Mouse (Mus musculus) cerebellum, adult 2 months (tissue): ENCODE measurements around the gene Lrriq4. TPM values are rescaled to one million over a fixed set of nuclear protein-coding genes. Genes with fewer than 3 reads are reported as not detected.

Experiments used
- DNase-seq, 2 experiments: peaks; one replicate each; pipeline ENCODE4 v3.0.0; 2021
- H3K27ac ChIP-seq: fragments of 200-500 bp; 2 replicates; pipeline ENCODE4 v1.5.1; 2012; ENCODE audit warnings: low read length, control low read depth, inconsistent platforms; ENCODE audit not compliant: insufficient read depth
- H3K27me3 ChIP-seq: fragments of 200-500 bp; 2 replicates; pipeline ENCODE4 v1.6.1; 2012; ENCODE audit warnings: inconsistent platforms, mild to moderate bottlenecking, low read length, moderate library complexity; ENCODE audit not compliant: control insufficient read depth, insufficient read depth
- H3K4me1 ChIP-seq: fragments of 200-500 bp; 2 replicates; pipeline ENCODE4 v1.6.1; 2011; ENCODE audit warnings: low read length; ENCODE audit not compliant: control insufficient read depth, insufficient read depth
- H3K4me3 ChIP-seq: fragments of 200-500 bp; replicated peaks from 2 replicates; pipeline ENCODE3; 2011; ENCODE audit warnings: mild to moderate bottlenecking, low read depth, low read length, control low read depth; ENCODE audit not compliant: insufficient read depth
- CTCF ChIP-seq: fragments of 200-500 bp; IDR thresholded peaks from 2 replicates; pipeline ENCODE4 v1.5.1; 2011; ENCODE audit warnings: low read depth, mild to moderate bottlenecking, control low read depth, low read length, moderate library complexity, borderline replicate concordance; ENCODE audit not compliant: insufficient read depth
- POLR2A ChIP-seq: fragments of 200-500 bp; IDR thresholded peaks from 2 replicates; pipeline ENCODE4 v1.6.1; 2011; ENCODE audit warnings: low read length, control low read depth, borderline replicate concordance; ENCODE audit not compliant: insufficient read depth
- WGBS: fragments of 180-500 bp; shearing (Covaris S2); methylation state at CpG from one replicate; pipeline ENCODE4 v1.1.7; 2018; 5-methylcytosine and 5-hydroxymethylcytosine counted together
- polyA plus RNA-seq: library from polyadenylated mRNA; depleted of rRNA; stranded (reverse); fragments of >200 nt; gene quantifications from 2 replicates; pipeline ENCODE4 v1.2.3, GENCODE M21; 2012; rRNA removed

Gene Lrriq4
- polyA plus RNA-seq, 1 experiment = not detected

DNA sequence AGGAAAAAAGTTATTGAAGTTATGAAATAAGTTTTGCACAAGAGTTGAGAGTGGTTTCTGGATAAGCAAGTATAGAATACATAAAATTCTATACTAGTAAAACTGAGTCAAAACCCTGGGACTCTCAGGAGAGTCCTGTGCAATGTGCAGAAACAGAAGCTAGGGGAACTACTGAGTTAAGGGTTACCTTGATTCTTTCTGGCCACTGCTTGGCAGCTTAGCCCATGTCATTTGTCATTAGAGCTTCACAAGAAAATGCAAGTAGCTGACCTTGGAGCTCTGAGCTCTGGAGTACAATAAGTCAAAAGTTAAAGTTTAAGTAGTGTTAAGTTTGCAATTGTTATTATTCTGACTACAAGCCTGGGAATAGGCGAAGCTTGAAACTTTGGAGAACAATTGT, 69.0 kb downstream of the Lrriq4 start:
- Histone ChIP-seq H3K4me1 (no peaks in the 10 kb centered on the region), H3K4me3 (no peak overlapping the region), H3K27ac (no peak overlapping the region), H3K27me3 (no peaks in the 10 kb centered on the region)
- no peak for DNase-seq
- 94% methylated on average over 1 of the region's 1 CpGs for WGBS
- TF ChIP-seq CTCF = no peak
- TF ChIP-seq POLR2A = no peak

DNA sequence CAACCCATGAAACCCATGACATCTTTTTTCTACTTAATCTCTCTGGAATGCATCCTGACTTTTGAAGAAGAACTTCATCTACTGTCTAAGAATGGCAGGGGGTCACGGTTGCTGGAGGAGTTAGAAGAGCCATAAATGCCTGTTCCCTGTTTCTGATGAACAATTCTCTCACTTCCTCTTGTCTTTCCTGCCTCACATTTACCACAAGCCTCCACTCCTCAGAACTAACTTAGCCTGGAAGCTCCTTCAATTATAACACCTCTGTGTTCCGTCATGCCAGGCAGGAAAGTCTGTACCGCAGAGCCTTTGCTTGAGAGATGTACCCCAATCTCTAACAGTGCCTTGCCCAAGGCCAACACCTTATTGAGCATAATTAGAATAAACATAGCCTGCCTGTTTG, 74.3 kb downstream of the Lrriq4 start:
- Histone ChIP-seq H3K4me1 (no peaks in the 10 kb centered on the region), H3K4me3 (no peak overlapping the region), H3K27me3 (no peaks in the 10 kb centered on the region), H3K27ac (no peak overlapping the region)
- no peak for DNase-seq
- no peak for TF ChIP-seq POLR2A
- no peak for TF ChIP-seq CTCF
- 88% methylated on average over 3 of the region's 3 CpGs for WGBS

Other genes starting within 250 kb of the Lrriq4 start
- gene Mecom, start 96.5 kb upstream of the Lrriq4 start, polyA plus RNA-seq = 2.6 and 4.3 TPM in 2 replicates
- 1.8 and 2.5 TPM in 2 replicates for gene Actrt3, start 44.6 kb upstream of the Lrriq4 start, polyA plus RNA-seq
- 16.7 and 21.6 TPM in 2 replicates for gene Mynn, start 42.4 kb upstream of the Lrriq4 start, polyA plus RNA-seq
- 0.21 and 0.24 TPM in 2 replicates for gene Lrrc34, start 3.4 kb downstream of the Lrriq4 start, polyA plus RNA-seq
- gene Lrrc31, start 55.3 kb downstream of the Lrriq4 start, polyA plus RNA-seq = not detected in 2 replicates
- gene Samd7, start 101.8 kb downstream of the Lrriq4 start, polyA plus RNA-seq = 0.05 and 0.15 TPM in 2 replicates
- 102 and 111 TPM in 2 replicates for gene Sec62, start 148.4 kb downstream of the Lrriq4 start, polyA plus RNA-seq
- 0.72 and 1.1 TPM in 2 replicates for gene Gpr160, start 211.4 kb downstream of the Lrriq4 start, polyA plus RNA-seq